Mouse (Mus musculus): Measurements from ENCODE around the gene Mid1.
"Not testable (repeated sequence)": the region's sequence is repeated elsewhere in the genome, so short reads cannot be mapped to it uniquely, and the experiment has no call there.

Mid1 gene

DNA sequence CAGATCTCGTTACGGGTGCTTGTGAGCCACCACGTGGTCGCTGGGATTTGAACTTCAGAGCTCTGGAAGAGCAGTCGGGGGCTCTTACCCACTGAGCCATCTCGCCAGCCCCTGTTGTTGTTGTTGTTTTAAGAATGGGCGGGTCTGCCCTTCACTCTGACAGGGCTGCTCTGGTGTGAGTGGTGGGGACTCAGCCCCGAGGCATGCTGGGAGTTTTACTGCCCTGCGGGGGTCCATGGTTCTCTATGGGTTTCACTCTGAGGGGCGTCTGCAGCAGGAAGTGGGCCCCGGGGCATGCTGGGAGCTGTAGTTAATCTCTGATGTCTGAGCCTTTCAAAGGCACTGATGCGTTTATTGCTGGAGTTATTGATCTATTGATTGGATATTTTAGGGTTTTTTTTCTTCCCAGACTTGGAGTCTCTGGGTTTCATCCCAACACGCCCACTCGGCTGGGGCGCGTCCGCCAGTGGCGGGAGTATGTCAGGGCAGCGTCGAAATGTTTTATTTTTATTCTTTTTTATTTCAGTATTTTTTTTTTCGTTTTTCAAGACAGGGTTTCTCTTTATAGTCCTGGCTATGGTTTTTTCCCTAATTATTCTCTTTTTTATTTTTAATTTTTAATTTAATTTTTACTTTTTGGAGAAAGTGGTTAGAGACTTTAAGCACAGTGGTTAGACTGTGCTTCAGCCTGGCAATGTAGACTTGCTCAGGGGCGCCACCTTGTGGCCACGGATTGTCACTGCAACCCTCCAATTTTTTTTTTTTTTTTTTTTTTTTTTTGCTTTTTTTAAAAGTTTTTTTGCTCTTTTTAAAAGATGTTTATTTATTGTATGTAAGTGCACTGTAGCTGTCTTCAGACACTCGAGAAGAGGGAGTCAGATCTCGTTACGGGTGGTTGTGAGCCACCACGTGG is 332.6 kb downstream of the Mid1 start:
- peak; percentile 73 for DNase-seq (ENCODE audit: low spot score)

DNA sequence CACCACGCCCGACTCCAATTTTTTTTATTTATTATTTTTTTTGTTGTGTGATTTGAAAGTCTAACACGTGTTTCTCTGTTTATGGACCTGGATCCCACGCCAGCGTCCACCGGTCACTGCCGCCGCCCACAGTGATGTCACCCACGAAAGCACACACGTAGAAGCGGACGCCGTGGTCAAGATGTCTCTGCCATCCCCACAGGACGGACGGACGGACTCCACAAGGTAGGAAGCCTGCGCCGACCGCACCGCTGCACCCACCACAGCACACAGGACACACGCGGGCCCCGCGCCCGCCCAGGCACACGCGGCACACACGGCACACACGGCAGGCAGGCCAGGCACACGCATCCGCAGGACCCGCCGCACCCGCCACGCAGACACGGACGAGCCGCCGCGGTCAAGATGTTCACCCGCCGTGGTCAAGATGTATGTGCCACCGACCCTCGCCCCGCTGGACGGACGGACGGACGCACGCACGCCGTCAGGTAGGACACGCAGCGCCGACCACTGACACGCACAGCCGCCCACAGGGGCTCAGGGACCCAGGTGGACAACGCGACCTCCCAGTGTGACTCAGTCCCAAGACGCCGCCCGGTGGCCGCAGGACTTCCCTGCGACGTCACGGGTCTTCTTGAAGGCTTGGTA is 333.7 kb downstream of the Mid1 start:
- peak; percentile 66 for DNase-seq (ENCODE audit: low spot score)

DNA sequence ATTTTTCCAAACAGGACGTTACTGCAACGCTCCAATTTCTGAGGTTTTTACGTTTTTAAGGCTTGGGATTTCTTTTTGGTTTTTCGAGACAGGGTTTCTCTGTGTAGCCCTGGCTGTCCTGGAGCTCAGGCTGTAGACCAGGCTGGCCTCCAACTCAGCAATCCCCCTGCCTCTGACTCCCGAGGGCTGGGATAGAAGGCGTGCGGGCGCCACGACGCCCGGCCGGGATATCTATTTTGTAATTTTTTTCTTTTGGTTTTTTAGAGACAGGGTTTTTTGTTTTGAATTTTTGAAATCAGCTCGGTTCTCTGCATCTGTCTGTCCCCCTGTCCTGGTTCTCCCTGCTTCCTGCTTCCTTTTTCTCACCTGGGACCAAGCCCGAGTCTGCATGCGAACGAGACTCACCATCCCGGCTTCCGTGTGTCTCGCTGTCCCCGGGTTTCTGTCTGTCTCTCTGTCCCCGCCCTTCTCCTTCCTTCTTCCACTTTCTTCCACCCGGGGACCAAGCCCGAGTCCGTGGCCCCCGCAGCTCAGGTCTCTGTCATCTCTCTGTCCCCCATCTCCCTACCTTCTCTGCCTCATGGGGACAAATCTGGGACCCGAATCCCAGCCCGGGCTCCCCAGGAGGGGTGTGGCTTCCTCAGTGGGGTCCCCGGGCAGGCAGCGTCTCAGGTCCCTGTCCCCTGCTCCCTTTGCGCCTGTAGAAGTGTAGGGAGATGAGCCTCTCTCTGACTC is 334.4 kb downstream of the Mid1 start:
- DNase-seq (ENCODE audit: low spot score), result peak; percentile 58

DNA sequence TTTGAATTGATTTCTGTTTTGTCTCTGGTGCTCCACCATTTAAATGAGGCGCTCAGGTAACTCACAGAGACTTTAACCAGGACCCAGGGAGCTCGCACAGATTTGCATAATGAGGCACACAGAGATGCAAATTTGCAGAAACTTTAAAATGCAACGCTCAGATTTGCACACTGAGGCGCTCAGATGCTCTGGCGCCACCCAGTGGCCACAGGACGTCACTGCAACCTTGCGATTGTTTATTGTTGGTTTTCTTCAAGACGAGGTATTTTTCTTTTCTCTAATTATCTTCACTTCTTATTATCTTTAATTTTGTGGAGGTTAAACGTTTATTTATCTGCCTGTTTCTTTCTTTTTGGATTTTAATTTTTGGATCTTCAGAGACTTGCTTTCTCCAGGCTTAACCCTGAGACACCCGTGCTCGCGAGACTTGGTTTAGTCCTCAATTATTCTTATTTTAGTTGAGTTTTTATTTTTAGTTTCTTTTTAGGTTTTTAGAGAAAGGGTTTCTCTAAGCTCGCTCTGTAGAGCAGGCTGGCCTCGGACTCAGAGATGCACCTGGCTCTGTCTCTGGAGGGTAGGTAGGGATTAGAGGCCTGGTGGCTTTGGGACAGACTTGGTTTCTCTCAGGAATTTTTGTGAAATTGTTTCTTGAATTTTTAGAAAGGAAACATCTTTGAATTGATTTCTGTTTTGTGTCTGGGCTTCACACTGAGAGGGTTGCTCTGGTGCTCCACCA is 335.1 kb downstream of the Mid1 start:
- not testable (repeated sequence) for DNase-seq (ENCODE audit: low spot score)

DNA sequence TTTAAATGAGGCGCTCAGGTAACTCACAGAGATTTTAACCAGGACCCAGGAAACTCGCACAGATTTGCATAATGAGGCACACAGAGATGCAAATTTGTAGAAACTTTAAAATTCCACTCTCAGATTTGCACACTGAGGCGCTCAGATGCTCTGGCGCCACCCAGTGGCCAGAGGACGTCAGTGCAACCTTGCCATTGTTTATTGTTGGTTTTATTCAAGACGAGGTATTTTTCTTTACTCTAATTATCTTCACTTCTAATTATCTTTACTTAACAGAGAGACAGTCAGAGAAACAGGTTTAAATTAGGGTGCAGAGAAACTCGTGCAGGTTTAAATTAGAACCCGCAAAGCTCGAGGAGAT is 335.7 kb downstream of the Mid1 start:
- peak; percentile 57 for DNase-seq (ENCODE audit: low spot score)

DNA sequence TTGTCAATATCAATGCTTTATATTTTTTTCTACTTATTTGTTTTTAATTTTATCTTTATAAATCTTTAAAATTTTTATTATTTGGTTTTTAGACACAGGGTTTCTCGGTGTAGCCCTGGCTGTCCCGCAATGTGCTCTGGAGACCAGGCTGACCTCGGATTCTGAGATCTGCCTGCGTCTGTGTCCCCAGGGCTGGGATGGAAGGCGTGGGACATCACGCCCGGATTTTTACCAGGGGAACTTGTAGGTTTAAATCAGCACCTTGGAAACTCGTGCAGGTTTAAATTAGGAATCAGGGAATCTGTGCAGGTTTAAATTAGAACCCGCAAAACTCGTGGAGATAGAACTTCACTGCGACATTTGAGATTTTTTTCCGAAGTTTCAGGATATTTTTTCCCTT is 336.2 kb downstream of the Mid1 start:
- DNase-seq (ENCODE audit: low spot score), result peak; percentile 4

DNA sequence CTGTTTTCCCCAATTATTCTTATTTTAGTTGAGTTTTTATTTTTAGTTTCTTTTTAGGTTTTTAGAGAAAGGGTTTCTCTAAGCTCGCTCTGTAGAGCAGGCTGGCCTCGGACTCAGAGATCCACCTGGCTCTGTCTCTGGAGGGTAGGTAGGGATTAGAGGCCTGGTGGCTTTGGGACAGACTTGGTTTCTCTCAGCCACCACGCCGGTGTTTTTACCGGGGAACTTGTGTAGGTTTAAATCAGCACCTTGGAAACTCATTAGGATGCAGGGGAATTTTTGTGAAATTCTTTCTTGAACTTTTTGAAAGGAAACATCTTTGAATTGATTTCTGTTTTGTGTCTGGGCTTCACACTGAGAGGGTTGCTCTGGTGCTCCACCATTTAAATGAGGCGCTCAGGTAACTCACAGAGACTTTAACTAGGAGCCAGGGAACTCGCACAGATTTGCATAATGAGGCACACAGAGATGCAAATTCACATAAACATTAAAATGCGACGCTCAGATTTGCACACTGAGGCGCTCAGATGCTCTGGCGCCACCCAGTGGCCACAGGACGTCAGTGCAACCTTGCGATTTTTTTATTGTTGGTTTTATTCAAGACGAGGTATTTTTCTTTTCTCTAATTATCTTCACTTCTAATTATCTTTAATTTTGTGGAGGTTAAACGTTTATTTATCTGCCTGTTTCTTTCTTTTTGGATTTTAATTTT is 336.9 kb downstream of the Mid1 start:
- DNase-seq (ENCODE audit: low spot score), result peak; percentile 40
